Mouse (Mus musculus): ENCODE data around the gene Hist1h2bj.
"Not testable (repeated sequence)": the region's sequence is repeated elsewhere in the genome, so short reads cannot be mapped to it uniquely, and the experiment has no call there.

The Hist1h2bj gene

GRCm38 (mm10) chr13:22037415-22037814 lies 5.6 kb upstream of the Hist1h2bj start:
- CTCF ChIA-PET: interaction anchor here (0.6 to 0.7 kb wide), 4 partner anchors 58 to 1523 kb away, joined by 3 to 6 read pairs (median 4); no protein-coding TSS in a partner anchor

GRCm38 (mm10) chr13:22039364-22039763 lies 3.6 kb upstream of the Hist1h2bj start:
- CTCF ChIA-PET: interaction anchor here (1.1 kb wide), 1 partner anchor 8 kb away, joined by 4 read pairs; no protein-coding TSS in a partner anchor

GRCm38 (mm10) chr13:22039951-22040463 lies 3.0 kb upstream of the Hist1h2bj start:
- CTCF ChIA-PET: interaction anchor here (0.6 to 1.5 kb wide), 3 partner anchors 9 to 1356 kb away, joined by 3 to 4 read pairs (median 4); no protein-coding TSS in a partner anchor

GRCm38 (mm10) chr13:22040464-22041141 lies 2.4 kb upstream of the Hist1h2bj start:
- CTCF ChIA-PET: interaction anchor here (1.5 kb wide), 1 partner anchor 11 kb away, joined by 4 read pairs; no protein-coding TSS in a partner anchor

GRCm38 (mm10) chr13:22041142-22041536 lies 1.9 kb upstream of the Hist1h2bj start, which contains the start of gene Hist1h4i:
Gene Hist1h4i (minus strand): TSS chr13:22041362.
- CTCF ChIA-PET: interaction anchor here (1.5 kb wide), 1 partner anchor 12 kb away, joined by 4 read pairs; no protein-coding TSS in a partner anchor

- CTCF ChIA-PET: interaction anchor here (0.7 kb wide), 1 partner anchor 1419 kb away, joined by 3 read pairs; no protein-coding TSS in a partner anchor
Measured at GRCm38 (mm10) chr13:22041651-22042567, 1.1 kb upstream of the Hist1h2bj start.

GRCm38 (mm10) chr13:22043503-22044431 lies 753 bp downstream of the Hist1h2bj start:
- CTCF ChIA-PET: interaction anchor here (0.6 to 1.1 kb wide), 6 partner anchors 8 to 1389 kb away, joined by 3 to 14 read pairs (median 4); partner anchors contain the start of genes Hist1h2ah and Hist1h2bk

GRCm38 (mm10) chr13:22044432-22045155 lies 1.6 kb downstream of the Hist1h2bj start:
- CTCF ChIA-PET: interaction anchor here (0.6 kb wide), 1 partner anchor 114 kb away, joined by 4 read pairs; no protein-coding TSS in a partner anchor

- CTCF ChIA-PET: no interaction called here
Measured at GRCm38 (mm10) chr13:22045311-22045710, 2.3 kb downstream of the Hist1h2bj start.

- CTCF ChIA-PET: interaction anchor here (0.5 to 0.7 kb wide), 3 partner anchors 56 to 1402 kb away, joined by 3 to 16 read pairs (median 6); no protein-coding TSS in a partner anchor
Measured at GRCm38 (mm10) chr13:22049041-22049440, 6.0 kb downstream of the Hist1h2bj start.

- CTCF ChIA-PET: no interaction called here
Measured at GRCm38 (mm10) chr13:22049737-22050440, 6.9 kb downstream of the Hist1h2bj start.

- CTCF ChIA-PET: no interaction called here
Measured at GRCm38 (mm10) chr13:22050591-22051522, 7.8 kb downstream of the Hist1h2bj start.

GRCm38 (mm10) chr13:22051523-22051859 lies 8.5 kb downstream of the Hist1h2bj start:
- CTCF ChIA-PET: interaction anchor here (0.7 kb wide), 1 partner anchor 336 kb away, joined by 3 read pairs; no protein-coding TSS in a partner anchor

GRCm38 (mm10) chr13:22053754-22054153 lies 10.7 kb downstream of the Hist1h2bj start:
- CTCF ChIA-PET: no interaction called here

GRCm38 (mm10) chr13:22061422-22061821 lies 18.4 kb downstream of the Hist1h2bj start:
- CTCF ChIA-PET: no interaction called here

GRCm38 (mm10) chr13:22063468-22063867 lies 20.5 kb downstream of the Hist1h2bj start:
- CTCF ChIA-PET: no interaction called here

GRCm38 (mm10) chr13:22084140-22084539 lies 41.1 kb downstream of the Hist1h2bj start, which contains the start of gene Vmn1r188:
Gene Vmn1r188 (plus strand): TSS chr13:22084440.
- CTCF ChIA-PET: not testable (repeated sequence)

All from spleen, embryonic (tissue).